Mouse (Mus musculus): ENCODE measurements around the gene Dennd2c. TPM values are rescaled to one million over a fixed set of nuclear protein-coding genes. Genes with fewer than 3 reads are reported as not detected.
"Not testable (repeated sequence)": the region's sequence is repeated elsewhere in the genome, so short reads cannot be mapped to it uniquely, and the experiment has no call there.

Dennd2c gene
- polyA plus RNA-seq, 1 experiment: 1.9 TPM

- no peak overlapping the region for H3ac ChIP-seq (ENCODE audit: control insufficient read depth, insufficient read length, low read depth)
- H3K27me3 ChIP-seq (ENCODE audit: control insufficient read depth, insufficient read depth, insufficient read length): no peaks in the 10 kb centered on the region
- TF ChIP-seq CEBPB (IDR thresholded peaks at IDR 0.05; ENCODE audit: low read depth) (no peak), USF1 (IDR thresholded peaks at IDR 0.05; ENCODE audit: low read depth) (no peak), MAX (IDR thresholded peaks at IDR 0.05) (no peak), CTCF (IDR thresholded peaks at IDR 0.05; ENCODE audit: control insufficient read depth, insufficient read depth, insufficient read length) (no peak), MYOG (IDR thresholded peaks at IDR 0.05; ENCODE audit: control insufficient read depth, extremely low read depth, insufficient read length) (no peak), FOSL1 (IDR thresholded peaks at IDR 0.05; ENCODE audit: insufficient read depth, low read length, poor library complexity, severe bottlenecking) (no peak), MYOD1 (IDR thresholded peaks at IDR 0.05; ENCODE audit: control insufficient read depth, insufficient read length, low read depth) (no peak)
These were observed 27.2 kb downstream of the Dennd2c start for GRCm38 (mm10) chr3:103129367-103130159.

DNA sequence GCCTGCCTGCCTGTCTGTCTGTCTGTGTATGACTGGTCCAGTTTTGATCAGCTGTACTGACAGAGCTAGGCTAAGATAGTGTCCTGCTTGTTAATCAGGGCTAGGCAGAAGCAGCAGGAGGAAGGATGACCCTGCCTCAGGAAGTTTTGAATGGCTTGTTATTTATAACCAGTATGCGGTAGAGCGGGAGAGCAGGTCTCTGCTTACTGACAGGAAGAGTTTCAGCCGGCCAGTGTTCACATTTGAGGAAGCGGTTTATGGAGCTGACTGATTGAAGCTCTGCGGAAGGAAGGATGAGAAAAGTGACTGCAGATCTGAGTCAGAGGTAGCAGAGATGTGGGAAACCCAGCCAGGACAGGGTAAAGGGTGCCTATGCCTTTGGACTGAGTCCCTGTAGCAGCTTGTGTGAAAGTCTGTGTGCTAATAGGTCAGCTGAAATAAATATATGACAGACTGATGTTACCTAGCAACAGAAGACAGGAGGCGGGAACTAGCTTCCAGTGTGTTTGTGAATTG lies 27.9 kb downstream of the Dennd2c start:
- Histone ChIP-seq H3K79me2 (ENCODE audit: control insufficient read depth, insufficient read depth) (no peaks in the 10 kb centered on the region), H3K27me3 (ENCODE audit: control insufficient read depth, insufficient read depth, insufficient read length) (no peaks in the 10 kb centered on the region), H3K4me3 (ENCODE audit: insufficient read depth, poor library complexity, severe bottlenecking) (no peak overlapping the region), H3ac (ENCODE audit: control insufficient read depth, insufficient read length, low read depth) (no peak overlapping the region), H3K36me3 (ENCODE audit: control insufficient read depth, insufficient read depth) (no peaks in the 10 kb centered on the region), H3K79me3 (ENCODE audit: low read depth) (no peaks in the 10 kb centered on the region)
- TF ChIP-seq USF1 (IDR thresholded peaks at IDR 0.05; ENCODE audit: low read depth): no peak
- TF ChIP-seq CEBPB (IDR thresholded peaks at IDR 0.05; ENCODE audit: low read depth): no peak
- TF ChIP-seq CTCF (IDR thresholded peaks at IDR 0.05; ENCODE audit: control insufficient read depth, insufficient read depth, insufficient read length): no peak
- no peak for TF ChIP-seq MYOG (IDR thresholded peaks at IDR 0.05; ENCODE audit: control insufficient read depth, extremely low read depth, insufficient read length)
- TF ChIP-seq MYOD1 (IDR thresholded peaks at IDR 0.05; ENCODE audit: control insufficient read depth, insufficient read length, low read depth): no peak
- TF ChIP-seq MAX (IDR thresholded peaks at IDR 0.05): no peak
- TF ChIP-seq FOSL1 (IDR thresholded peaks at IDR 0.05; ENCODE audit: insufficient read depth, low read length, poor library complexity, severe bottlenecking): no peak

More at GRCm38 (mm10) chr3:103129367-103130159, 27.2 kb downstream of the Dennd2c start:
- no peaks in the 10 kb centered on the region for H3K79me2 ChIP-seq (ENCODE audit: control insufficient read depth, insufficient read depth)
- no peaks in the 10 kb centered on the region for H3K36me3 ChIP-seq (ENCODE audit: control insufficient read depth, insufficient read depth)
- no peaks in the 10 kb centered on the region for H3K79me3 ChIP-seq (ENCODE audit: low read depth)
- no peak overlapping the region for H3K4me3 ChIP-seq (ENCODE audit: insufficient read depth, poor library complexity, severe bottlenecking)

- Histone ChIP-seq H3K4me3 (ENCODE audit: insufficient read depth, poor library complexity, severe bottlenecking) (no peak overlapping the region), H3K79me2 (ENCODE audit: control insufficient read depth, insufficient read depth) (no peaks in the 10 kb centered on the region), H3K79me3 (ENCODE audit: low read depth) (no peaks in the 10 kb centered on the region), H3ac (ENCODE audit: control insufficient read depth, insufficient read length, low read depth) (no peak overlapping the region), H3K27me3 (ENCODE audit: control insufficient read depth, insufficient read depth, insufficient read length) (no peaks in the 10 kb centered on the region), H3K36me3 (ENCODE audit: control insufficient read depth, insufficient read depth) (no peaks in the 10 kb centered on the region)
- no peak for TF ChIP-seq CEBPB (IDR thresholded peaks at IDR 0.05; ENCODE audit: low read depth)
- TF ChIP-seq MAX (IDR thresholded peaks at IDR 0.05): no peak
- no peak for TF ChIP-seq MYOG (IDR thresholded peaks at IDR 0.05; ENCODE audit: control insufficient read depth, extremely low read depth, insufficient read length)
- TF ChIP-seq CTCF (IDR thresholded peaks at IDR 0.05; ENCODE audit: control insufficient read depth, insufficient read depth, insufficient read length): no peak
- no peak for TF ChIP-seq USF1 (IDR thresholded peaks at IDR 0.05; ENCODE audit: low read depth)
- no peak for TF ChIP-seq MYOD1 (IDR thresholded peaks at IDR 0.05; ENCODE audit: control insufficient read depth, insufficient read length, low read depth)
- no peak for TF ChIP-seq FOSL1 (IDR thresholded peaks at IDR 0.05; ENCODE audit: insufficient read depth, low read length, poor library complexity, severe bottlenecking)
These were observed 30.7 kb downstream of the Dennd2c start for GRCm38 (mm10) chr3:103133098-103133497.

DNA sequence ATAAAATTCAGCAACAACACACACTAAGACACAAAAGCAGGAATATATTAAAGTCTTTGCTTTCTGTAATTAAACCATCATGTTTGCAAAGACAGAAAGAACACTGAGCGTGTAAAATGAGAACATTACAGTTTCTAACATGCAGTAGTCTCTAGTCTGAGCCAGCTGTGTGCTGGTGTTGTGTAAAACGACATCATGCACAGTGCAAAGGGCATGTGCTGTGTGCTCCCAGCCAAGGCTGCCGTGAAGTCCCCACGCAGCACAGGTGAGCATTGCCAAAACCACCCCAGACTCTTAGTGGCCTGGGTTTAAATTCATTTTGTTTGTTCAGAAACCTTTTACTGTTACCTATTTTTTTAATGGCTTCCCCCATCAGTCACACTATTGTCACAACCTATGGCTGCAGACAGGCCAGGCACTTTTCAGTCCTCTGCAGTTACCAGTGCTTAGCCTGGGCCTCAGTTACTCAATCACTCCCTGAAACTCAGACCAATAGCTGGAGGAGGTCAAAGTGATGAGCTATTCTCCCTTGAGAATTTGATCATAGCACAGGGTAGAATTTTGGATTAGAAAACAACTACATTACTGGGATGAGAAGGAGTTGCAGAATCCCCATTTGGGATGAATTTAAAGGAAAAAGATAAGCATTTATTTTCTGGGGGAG lies 34.1 kb downstream of the Dennd2c start:
- H3K79me2 ChIP-seq (ENCODE audit: control insufficient read depth, insufficient read depth): no peaks in the 10 kb centered on the region
- no peak overlapping the region for H3K4me3 ChIP-seq (ENCODE audit: insufficient read depth, poor library complexity, severe bottlenecking)
- H3ac ChIP-seq (ENCODE audit: control insufficient read depth, insufficient read length, low read depth): no peak overlapping the region
- TF ChIP-seq MAX (IDR thresholded peaks at IDR 0.05): no peak
- TF ChIP-seq MYOD1 (IDR thresholded peaks at IDR 0.05; ENCODE audit: control insufficient read depth, insufficient read length, low read depth): no peak
- no peak for TF ChIP-seq FOSL1 (IDR thresholded peaks at IDR 0.05; ENCODE audit: insufficient read depth, low read length, poor library complexity, severe bottlenecking)
- no peak for TF ChIP-seq USF1 (IDR thresholded peaks at IDR 0.05; ENCODE audit: low read depth)
- TF ChIP-seq CTCF (IDR thresholded peaks at IDR 0.05; ENCODE audit: control insufficient read depth, insufficient read depth, insufficient read length): no peak
- no peak for TF ChIP-seq MYOG (IDR thresholded peaks at IDR 0.05; ENCODE audit: control insufficient read depth, extremely low read depth, insufficient read length)
- TF ChIP-seq CEBPB (IDR thresholded peaks at IDR 0.05; ENCODE audit: low read depth): no peak
- no peaks in the 10 kb centered on the region for H3K79me3 ChIP-seq (ENCODE audit: low read depth)
- H3K27me3 ChIP-seq (ENCODE audit: control insufficient read depth, insufficient read depth, insufficient read length): no peaks in the 10 kb centered on the region
- peaks cover 3% of the 10 kb centered on the region for H3K36me3 ChIP-seq (ENCODE audit: control insufficient read depth, insufficient read depth)

DNA sequence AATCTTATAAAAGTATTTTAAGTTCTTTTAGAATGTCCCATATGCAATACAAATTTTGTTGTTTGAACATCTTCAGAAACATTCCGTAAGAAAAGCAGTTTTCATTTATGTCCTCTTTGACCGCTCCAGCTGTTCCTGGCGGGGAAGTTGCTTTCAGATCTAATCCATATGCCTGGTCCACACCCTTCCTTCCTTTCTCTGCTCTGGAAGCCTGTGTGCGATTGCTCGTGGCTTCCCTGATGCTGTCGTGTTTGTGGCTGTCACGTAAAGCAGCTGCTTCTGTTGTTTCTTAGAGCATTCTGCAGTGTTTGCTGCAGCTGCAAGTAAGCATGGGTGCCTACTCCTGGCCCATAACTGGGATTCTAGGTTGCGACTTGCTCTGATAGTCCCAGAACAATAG lies 36.6 kb downstream of the Dennd2c start:
- TF ChIP-seq CTCF (IDR thresholded peaks at IDR 0.05; ENCODE audit: control insufficient read depth, insufficient read depth, insufficient read length) (no peak), FOSL1 (IDR thresholded peaks at IDR 0.05; ENCODE audit: insufficient read depth, low read length, poor library complexity, severe bottlenecking) (no peak), MYOD1 (IDR thresholded peaks at IDR 0.05; ENCODE audit: control insufficient read depth, insufficient read length, low read depth) (no peak), MAX (IDR thresholded peaks at IDR 0.05) (no peak), USF1 (IDR thresholded peaks at IDR 0.05; ENCODE audit: low read depth) (no peak), MYOG (IDR thresholded peaks at IDR 0.05; ENCODE audit: control insufficient read depth, extremely low read depth, insufficient read length) (no peak), CEBPB (IDR thresholded peaks at IDR 0.05; ENCODE audit: low read depth) (no peak)
- Histone ChIP-seq H3K4me3 (ENCODE audit: insufficient read depth, poor library complexity, severe bottlenecking) (no peak overlapping the region), H3K79me3 (ENCODE audit: low read depth) (no peaks in the 10 kb centered on the region), H3K79me2 (ENCODE audit: control insufficient read depth, insufficient read depth) (no peaks in the 10 kb centered on the region), H3K36me3 (ENCODE audit: control insufficient read depth, insufficient read depth) (peaks cover 7% of the 10 kb centered on the region), H3K27me3 (ENCODE audit: control insufficient read depth, insufficient read depth, insufficient read length) (no peaks in the 10 kb centered on the region), H3ac (ENCODE audit: control insufficient read depth, insufficient read length, low read depth) (no peak overlapping the region)

DNA sequence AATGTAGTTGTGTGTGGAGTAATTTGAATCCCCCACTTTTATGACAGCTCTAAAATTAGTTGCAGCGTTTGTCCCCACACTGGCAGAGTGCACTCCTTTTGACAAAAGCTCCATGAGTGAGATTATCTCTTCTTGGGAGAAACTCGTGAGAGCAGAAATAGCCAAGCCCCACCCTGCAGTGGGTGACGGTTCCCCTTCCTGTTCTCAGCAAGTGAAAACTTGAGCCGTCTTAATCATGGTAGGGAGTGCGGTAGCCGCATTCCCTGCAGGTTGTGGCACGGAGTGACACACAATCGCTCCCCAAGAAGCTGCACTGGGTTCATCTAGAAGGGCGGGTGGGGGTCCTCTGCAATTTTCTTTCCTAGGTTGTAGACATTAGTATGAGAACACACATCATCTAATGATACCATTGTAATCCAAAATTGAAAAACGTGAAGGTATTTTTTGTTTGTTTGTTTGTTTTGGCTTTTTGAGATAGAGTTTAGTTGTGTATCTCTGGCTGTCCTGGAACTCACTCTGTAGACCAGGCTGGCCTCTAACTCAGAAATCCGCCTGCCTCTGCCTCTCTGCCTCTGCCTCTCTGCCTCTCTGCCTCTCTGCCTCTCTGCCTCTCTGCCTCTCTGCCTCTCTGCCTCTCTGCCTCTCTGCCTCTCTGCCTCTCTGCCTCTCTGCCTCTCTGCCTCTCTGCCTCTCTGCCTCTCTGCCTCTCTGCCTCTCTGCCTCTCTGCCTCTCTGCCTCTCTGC lies 37.9 kb downstream of the Dennd2c start:
- not testable (repeated sequence) for H3K36me3 ChIP-seq (ENCODE audit: control insufficient read depth, insufficient read depth); H3ac ChIP-seq (ENCODE audit: control insufficient read depth, insufficient read length, low read depth); H3K27me3 ChIP-seq (ENCODE audit: control insufficient read depth, insufficient read depth, insufficient read length); H3K79me2 ChIP-seq (ENCODE audit: control insufficient read depth, insufficient read depth); H3K79me3 ChIP-seq (ENCODE audit: low read depth); H3K4me3 ChIP-seq (ENCODE audit: insufficient read depth, poor library complexity, severe bottlenecking)

Measured in C2C12 (cell line).